Mouse (Mus musculus) lung, embryonic 14.5 days (tissue): ENCODE data around the gene BC035044. TPM values are rescaled to one million over a fixed set of nuclear protein-coding genes. Genes with fewer than 3 reads are reported as not detected.
"Not testable (repeated sequence)": the region's sequence is repeated elsewhere in the genome, so short reads cannot be mapped to it uniquely, and the experiment has no call there.

ENCODE experiments used
- ATAC-seq: fragments of 200-750 bp; cut with Nextera tagmentation; 2 replicates; pipeline ENCODE4 v1.8.0; 2017; ENCODE audit warnings: mild to moderate bottlenecking, moderate TSS enrichment, moderate library complexity; ENCODE audit not compliant: insufficient read depth
- DNase-seq: peaks from one replicate; pipeline ENCODE4 v3.0.0-alpha.2; 2015
- H3K27ac ChIP-seq: fragments of 300-500 bp; sonication (generic); 2 replicates; pipeline ENCODE4 v1.5.1; 2014; ENCODE audit warnings: low read depth, mild to moderate bottlenecking, moderate library complexity
- H3K27me3 ChIP-seq: fragments of 300-500 bp; sonication (generic); 2 replicates; pipeline ENCODE4 v1.6.1; 2014; ENCODE audit warnings: low read length, control low read depth; ENCODE audit not compliant: insufficient read depth
- H3K36me3 ChIP-seq: fragments of 300-500 bp; sonication (generic); 2 replicates; pipeline ENCODE4 v1.6.1; 2014; ENCODE audit warnings: control low read depth; ENCODE audit not compliant: insufficient read depth
- H3K4me1 ChIP-seq: fragments of 300-500 bp; sonication (generic); 2 replicates; pipeline ENCODE4 v1.6.1; 2014; ENCODE audit warnings: antibody characterized with exemption, control low read depth; ENCODE audit not compliant: insufficient read depth
- H3K4me2 ChIP-seq: fragments of 300-500 bp; sonication (generic); 2 replicates; pipeline ENCODE4 v1.6.1; 2014; ENCODE audit warnings: mild to moderate bottlenecking
- H3K4me3 ChIP-seq: fragments of 300-500 bp; sonication (generic); 2 replicates; pipeline ENCODE4 v1.5.1; 2014; ENCODE audit warnings: low read depth, low read length
- H3K9ac ChIP-seq: fragments of 300-500 bp; sonication (generic); 2 replicates; pipeline ENCODE4 v1.6.1; 2014
- H3K9me3 ChIP-seq: fragments of 300-500 bp; sonication (generic); 2 replicates; pipeline ENCODE4 v1.6.1; 2016; ENCODE audit warnings: low read depth, low read length, control low read depth
- CTCF ChIP-seq: IDR thresholded peaks from 2 replicates; pipeline ENCODE4 v1.5.1; 2016; ENCODE audit warnings: antibody characterized with exemption, low read depth
- WGBS: fragments of 180-500 bp; shearing (Covaris S2); extraction: QIAGEN DNeasy Blood & Tissue Kit; methylation state at CpG from one replicate; pipeline ENCODE4 v1.1.7; 2014; 5-methylcytosine and 5-hydroxymethylcytosine counted together
- polyA plus RNA-seq: library from polyadenylated mRNA; unstranded; fragments of >200 nt; fragmentation: Nextera tagmentation; extraction: Ambion mirVana; gene quantifications from 2 replicates; pipeline ENCODE4 v1.2.1, GENCODE M21; 2014

BC035044 gene
- polyA plus RNA-seq, 1 experiment from 2014 or later = 1.2 TPM

- Histone ChIP-seq H3K9ac (no peak overlapping the region), H3K27me3 (no peaks in the 10 kb centered on the region), H3K4me1 (no peaks in the 10 kb centered on the region), H3K4me2 (no peak overlapping the region), H3K9me3 (no peaks in the 10 kb centered on the region), H3K36me3 (no peaks in the 10 kb centered on the region), H3K4me3 (no peak overlapping the region), H3K27ac (no peak overlapping the region)
- DNase-seq (no peak), ATAC-seq (no peak)
- no peak for TF ChIP-seq CTCF
- WGBS = 44% methylated on average over 4 of the region's 4 CpGs
These were observed 61.1 kb downstream of the BC035044 start for GRCm38 (mm10) chr6:128829837-128830236.

GRCm38 (mm10) chr6:128826781-128827180 lies 64.1 kb downstream of the BC035044 start:
- 79% methylated on average over 3 of the region's 3 CpGs for WGBS
- Histone ChIP-seq H3K4me1 (no peaks in the 10 kb centered on the region), H3K4me2 (no peak overlapping the region), H3K27me3 (no peaks in the 10 kb centered on the region), H3K36me3 (no peaks in the 10 kb centered on the region), H3K9ac (no peak overlapping the region), H3K9me3 (no peaks in the 10 kb centered on the region), H3K4me3 (no peak overlapping the region), H3K27ac (no peak overlapping the region)
- TF ChIP-seq CTCF = no peak
- ATAC-seq = no peak
- no peak for DNase-seq

- no peak for TF ChIP-seq CTCF
- Histone ChIP-seq H3K9me3 (no peaks in the 10 kb centered on the region), H3K36me3 (no peaks in the 10 kb centered on the region), H3K4me1 (no peaks in the 10 kb centered on the region), H3K27ac (no peak within 1 kb of the TSS), H3K4me3 (no peak within 1 kb of the TSS), H3K9ac (no peak within 1 kb of the TSS), H3K27me3 (no peaks in the 10 kb centered on the region), H3K4me2 (no peak within 1 kb of the TSS)
- no peak for ATAC-seq
- DNase-seq = no peak
- WGBS = 85% methylated on average over 6 of the region's 6 CpGs
These were observed 64.8 kb downstream of the BC035044 start, which contains the start of the genes Gm44511 and Klrb1b for GRCm38 (mm10) chr6:128826132-128826531. Gm44511 (minus strand) TSS chr6:128826315. Klrb1b (minus strand) TSS chr6:128826331.

GRCm38 (mm10) chr6:128818083-128818802 lies 72.7 kb downstream of the BC035044 start:
- WGBS = 71% methylated on average over 4 of the region's 4 CpGs
- ATAC-seq (no peak), DNase-seq (no peak)
- no peak overlapping the region for H3K9ac ChIP-seq
- no peaks in the 10 kb centered on the region for H3K36me3 ChIP-seq
- no peak overlapping the region for H3K4me2 ChIP-seq
- no peaks in the 10 kb centered on the region for H3K9me3 ChIP-seq
- no peak overlapping the region for H3K4me3 ChIP-seq
- no peak for TF ChIP-seq CTCF
- no peak overlapping the region for H3K27ac ChIP-seq
- no peaks in the 10 kb centered on the region for H3K4me1 ChIP-seq
- no peaks in the 10 kb centered on the region for H3K27me3 ChIP-seq

GRCm38 (mm10) chr6:128808532-128808931 lies 82.4 kb downstream of the BC035044 start:
- peak; percentile 68 for DNase-seq
- Histone ChIP-seq H3K9me3 (no peaks in the 10 kb centered on the region), H3K36me3 (no peaks in the 10 kb centered on the region), H3K27me3 (no peaks in the 10 kb centered on the region), H3K4me1 (no peaks in the 10 kb centered on the region), H3K9ac (no peak overlapping the region), H3K27ac (no peak overlapping the region), H3K4me3 (no peak overlapping the region), H3K4me2 (no peak overlapping the region)
- TF ChIP-seq CTCF = peak; percentile 64
- 86% methylated on average over 5 of the region's 5 CpGs for WGBS
- no peak for ATAC-seq

GRCm38 (mm10) chr6:128807021-128807420 lies 83.9 kb downstream of the BC035044 start:
- no peak overlapping the region for H3K4me2 ChIP-seq
- WGBS = 67% methylated on average over 3 of the region's 3 CpGs
- DNase-seq = no peak
- H3K27ac ChIP-seq = no peak overlapping the region
- H3K9me3 ChIP-seq = no peaks in the 10 kb centered on the region
- TF ChIP-seq CTCF = peak; percentile 31
- H3K4me3 ChIP-seq = no peak overlapping the region
- no peak for ATAC-seq
- H3K9ac ChIP-seq = no peak overlapping the region
- no peaks in the 10 kb centered on the region for H3K4me1 ChIP-seq
- no peaks in the 10 kb centered on the region for H3K36me3 ChIP-seq
- no peaks in the 10 kb centered on the region for H3K27me3 ChIP-seq

- H3K4me2 ChIP-seq, H3K27me3 ChIP-seq: not testable (repeated sequence)
- peak; percentile 85 for DNase-seq
These were observed 85.9 kb downstream of the BC035044 start for GRCm38 (mm10) chr6:128804823-128805640.

More at GRCm38 (mm10) chr6:128804823-128805640, 85.9 kb downstream of the BC035044 start:
- not testable (repeated sequence) for H3K4me3 ChIP-seq, H3K9me3 ChIP-seq, ATAC-seq, H3K4me1 ChIP-seq, H3K9ac ChIP-seq, H3K27ac ChIP-seq, H3K36me3 ChIP-seq
- TF ChIP-seq CTCF = peak; percentile 72
- 48% methylated on average over 7 of the region's 7 CpGs for WGBS
